In genomic region chr2:91634841-91635240, GRCm38 (mm10) we compare ENCODE assay signal across 1 mouse cellular context.
TF ChIP-seq lines count a peak whose summit lies in the region.

No protein-coding gene starts in this region.

TF ChIP-seq in MEL, 35 proteins besides CTCF, POLR2A, EP300 and RAD21 (continued from another document):
- TF ChIP-seq UBTF (IDR thresholded peaks at IDR 0.05; ENCODE audit: borderline replicate concordance, insufficient read depth, low read depth, low read length) (no peak), ZKSCAN1 (IDR thresholded peaks at IDR 0.05; ENCODE audit: low read depth, low read length) (no peak), TCF12 (IDR thresholded peaks at IDR 0.05; ENCODE audit: low read depth, low read length) (peak; percentile 99), BHLHE40 (IDR thresholded peaks at IDR 0.05; ENCODE audit: borderline replicate concordance, low read depth, low read length) (peak; percentile 70), POLR2AphosphoS2 (IDR thresholded peaks at IDR 0.05; ENCODE audit: low read length) (no peak), KAT2A (conservative IDR thresholded peaks at IDR 0.05; ENCODE audit: low read depth, low read length) (0 out of 2 replicates have a peak, but pooled peaks have one; percentile 21), SIN3A (IDR thresholded peaks at IDR 0.05; ENCODE audit: low read length) (peak; percentile 76), RCOR1 (IDR thresholded peaks at IDR 0.05; ENCODE audit: low read depth, low read length) (peak; percentile 88), MEF2A (IDR thresholded peaks at IDR 0.05; ENCODE audit: extremely low read depth, insufficient replicate concordance, low read depth, low read length, poor library complexity, severe bottlenecking) (peak; percentile 62; the same call in 1 of the 2 replicates), USF2 (IDR thresholded peaks at IDR 0.05; ENCODE audit: borderline replicate concordance in 1 of 2, insufficient read depth in 1 of 2, low read depth in 1 of 2, low read length in 2 of 2) (no peak), JUND (IDR thresholded peaks at IDR 0.05; ENCODE audit: low read depth, low read length) (no peak), GATA1 (IDR thresholded peaks at IDR 0.05; ENCODE audit: low read depth, low read length) (peak; percentile 88), POLR2AphosphoS5 (IDR thresholded peaks at IDR 0.05; ENCODE audit: borderline replicate concordance, low read depth, low read length) (0 out of 2 replicates have a peak, but pooled peaks have one; percentile 36), MYB (IDR thresholded peaks at IDR 0.05; ENCODE audit: low read depth, low read length) (peak; percentile 75), ETS1 (IDR thresholded peaks at IDR 0.05; ENCODE audit: low read depth, low read length) (peak; percentile 99), MAFK (IDR thresholded peaks at IDR 0.05; ENCODE audit: borderline replicate concordance, low read depth, low read length) (no peak), CHD2 (IDR thresholded peaks at IDR 0.05; ENCODE audit: low read length) (peak; percentile 83), ELF1 (IDR thresholded peaks at IDR 0.05; ENCODE audit: low read depth, low read length) (no peak), MAZ (IDR thresholded peaks at IDR 0.05; ENCODE audit: low read depth, low read length) (peak; percentile 81; the same call in 1 of the 2 replicates), NRF1 (IDR thresholded peaks at IDR 0.05; ENCODE audit: insufficient read depth, low read depth, low read length, poor library complexity, severe bottlenecking) (no peak; the same call in 1 of the 2 replicates), TAL1 (IDR thresholded peaks at IDR 0.05; ENCODE audit: low read length) (peak; percentile 93), SMC3 (IDR thresholded peaks at IDR 0.05; ENCODE audit: low read depth, low read length) (no peak), NELFE (IDR thresholded peaks at IDR 0.05; ENCODE audit: low read depth, low read length) (no peak), GABPA (IDR thresholded peaks at IDR 0.05; ENCODE audit: low read depth, low read length) (no peak), TBP (IDR thresholded peaks at IDR 0.05; ENCODE audit: low read depth, low read length) (0 out of 2 replicates have a peak, but pooled peaks have one; percentile 34), ZC3H11A (IDR thresholded peaks at IDR 0.05; ENCODE audit: low read depth, low read length) (no peak)
